Mouse (Mus musculus) liver, adult 2 months (tissue): ENCODE data around the gene Gm20431.

Source experiments
- CTCF ChIP-seq: fragments of 200-500 bp; IDR thresholded peaks from 2 replicates; pipeline ENCODE4 v1.5.1; 2011; ENCODE audit warnings: low read depth, low read length, control low read depth
- POLR2A ChIP-seq: fragments of 200-500 bp; IDR thresholded peaks from 2 replicates; pipeline ENCODE4 v1.6.1; 2011; ENCODE audit warnings: low read length, control low read depth; ENCODE audit not compliant: insufficient read depth; ENCODE audit errors: extremely low read depth

DNA sequence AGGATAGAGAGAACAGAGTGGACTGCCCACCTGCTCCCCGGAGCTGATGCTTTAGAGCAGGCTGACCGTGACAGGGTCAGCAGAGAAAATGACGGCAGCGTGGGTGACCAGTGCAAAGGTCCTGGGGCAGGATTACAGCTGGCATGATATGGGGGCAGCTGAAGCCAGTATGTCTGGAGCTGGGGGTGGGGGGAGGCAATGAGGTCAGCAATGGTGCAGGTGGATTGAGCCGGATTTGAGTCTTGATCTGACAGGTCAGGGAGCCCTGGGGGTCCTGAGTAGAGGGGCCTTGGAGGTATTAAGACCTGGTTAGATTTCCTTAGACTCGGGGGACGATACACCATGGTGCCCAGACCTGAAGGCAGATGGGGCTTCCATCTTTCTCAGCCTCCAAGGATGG, 85.7 kb downstream of the Gm20431 start:
- TF ChIP-seq CTCF (no peak), POLR2A (no peak)
